Mouse (Mus musculus): ENCODE measurements around the gene Grin2c.

The Grin2c gene

DNA sequence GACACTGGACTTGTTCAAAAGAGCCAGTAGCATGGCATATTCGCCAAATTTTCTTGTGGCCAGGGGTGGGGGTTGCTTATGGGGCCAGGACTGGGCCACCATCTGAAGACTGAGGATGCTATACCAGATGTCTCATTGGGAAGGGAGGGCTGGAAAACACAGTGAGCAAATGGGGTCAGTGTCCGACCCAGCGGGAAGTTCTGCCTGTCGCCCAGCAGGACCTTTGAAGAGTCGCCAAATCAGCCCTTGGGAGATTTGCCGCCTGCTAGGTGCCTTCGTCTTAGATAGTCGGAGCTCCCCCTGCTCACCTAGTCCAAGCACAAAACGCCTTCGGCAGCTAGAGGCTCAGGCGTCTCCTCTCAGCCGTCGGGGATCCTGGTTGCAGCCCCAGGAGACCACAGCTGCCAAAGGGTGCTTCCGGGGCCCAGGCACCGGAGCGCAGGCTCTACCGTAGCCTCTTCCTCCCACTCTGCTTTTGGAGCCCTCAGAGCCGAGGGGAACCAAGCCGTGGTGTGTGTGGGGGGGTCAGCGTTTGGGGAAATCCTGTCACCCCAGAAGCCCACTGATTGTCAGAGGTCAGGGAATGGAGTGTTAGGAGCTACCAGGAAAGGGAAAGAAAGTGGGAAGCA is 1.2 kb downstream of the Grin2c start:
- no peak for DNase-seq (ENCODE audit: extremely low spot score, low spot score)

DNA sequence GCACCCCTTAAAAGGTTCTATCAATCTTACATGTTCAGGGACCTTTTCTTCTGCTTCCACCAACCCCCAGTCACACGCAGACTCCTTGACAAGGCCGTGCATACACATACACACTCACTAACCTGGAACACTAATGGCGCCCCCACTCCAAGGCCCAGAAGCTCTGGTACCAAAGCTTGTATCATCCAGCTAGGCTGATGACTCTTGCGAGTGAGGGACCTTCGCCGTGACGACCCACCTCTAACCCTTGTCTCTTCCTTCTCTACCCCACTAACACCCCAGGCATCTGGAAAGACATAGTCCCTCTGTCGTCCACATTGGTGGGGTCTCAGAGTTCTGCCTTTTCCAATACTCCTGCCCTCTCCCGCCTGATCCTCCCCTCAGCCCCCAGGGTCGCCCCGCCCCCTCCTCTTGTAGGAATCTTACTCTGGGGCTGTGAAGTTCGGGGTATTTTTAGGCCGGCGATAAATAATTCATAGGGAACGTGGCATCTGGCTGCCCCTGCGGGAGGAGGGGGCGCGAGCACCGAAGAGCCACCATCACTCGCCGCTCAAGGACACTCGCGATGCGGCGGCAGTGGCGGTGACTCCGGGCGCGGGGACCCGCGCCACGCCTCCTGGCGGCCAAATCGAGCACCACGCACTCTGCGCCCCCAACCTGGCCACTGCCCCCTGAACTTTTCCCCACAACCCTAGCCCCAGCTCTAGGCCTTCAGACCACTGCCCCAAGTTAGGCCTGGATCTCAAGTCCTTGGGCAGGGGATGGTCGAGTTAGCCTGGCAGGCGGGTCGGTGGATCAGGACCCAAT is 2.0 kb downstream of the Grin2c start:
- peak; percentile 61 for DNase-seq (ENCODE audit: extremely low spot score, low spot score)

DNA sequence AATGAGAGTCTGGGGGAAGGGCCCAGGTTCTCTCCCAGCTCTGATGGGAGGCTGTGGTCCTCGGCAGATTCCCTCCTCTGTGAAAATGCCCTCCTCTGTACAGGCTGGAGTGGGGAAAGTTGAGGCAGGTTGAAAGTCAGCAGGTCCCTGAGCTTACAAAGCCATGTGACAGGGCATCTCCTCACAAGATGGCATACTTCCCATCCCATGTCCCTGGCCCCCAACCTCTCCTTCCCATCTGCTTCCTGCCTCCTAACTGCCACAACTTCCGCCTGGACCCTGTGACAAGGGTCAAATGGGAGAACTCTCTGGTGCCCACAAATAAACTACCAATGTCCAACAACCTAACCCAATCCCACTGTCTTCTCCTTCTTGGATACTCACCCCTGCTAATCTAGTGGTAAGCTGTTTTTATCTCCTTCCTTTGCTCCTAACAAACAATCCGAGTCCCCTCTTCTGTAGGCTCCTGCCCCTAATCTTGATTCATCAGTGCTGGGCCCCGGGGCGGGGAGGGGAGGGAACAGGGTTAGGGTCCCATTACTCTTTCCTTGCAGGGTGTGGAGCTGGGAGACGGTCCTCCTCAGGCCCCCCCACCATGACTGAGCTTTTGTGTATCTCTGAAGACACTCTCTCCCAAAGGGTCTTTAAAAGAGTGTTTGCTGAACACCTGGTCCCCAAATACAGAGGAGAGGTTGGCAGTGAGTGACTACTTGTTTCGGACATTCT is 2.7 kb downstream of the Grin2c start:
- DNase-seq (ENCODE audit: extremely low spot score, low spot score): no peak

DNA sequence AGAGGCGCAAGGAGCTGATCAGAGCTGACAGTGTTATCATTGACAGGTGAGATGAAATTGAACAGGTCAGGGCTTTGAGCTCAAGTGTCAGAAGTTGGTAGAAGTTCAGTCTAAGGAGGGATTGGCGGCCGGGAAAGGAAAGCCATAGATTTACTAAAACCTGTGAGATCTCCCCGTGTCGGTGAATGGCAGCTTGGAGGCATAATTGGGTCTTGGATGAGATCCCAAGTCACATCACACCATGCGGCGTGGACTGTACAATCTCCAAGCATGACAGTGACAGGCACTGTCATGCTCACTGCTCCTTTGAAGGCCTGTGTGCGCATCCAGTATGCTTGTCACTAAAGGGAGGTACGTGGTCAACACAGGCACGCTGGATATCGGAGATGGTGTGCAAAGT is 4.1 kb downstream of the Grin2c start:
- DNase-seq (ENCODE audit: extremely low spot score, low spot score): no peak

DNA sequence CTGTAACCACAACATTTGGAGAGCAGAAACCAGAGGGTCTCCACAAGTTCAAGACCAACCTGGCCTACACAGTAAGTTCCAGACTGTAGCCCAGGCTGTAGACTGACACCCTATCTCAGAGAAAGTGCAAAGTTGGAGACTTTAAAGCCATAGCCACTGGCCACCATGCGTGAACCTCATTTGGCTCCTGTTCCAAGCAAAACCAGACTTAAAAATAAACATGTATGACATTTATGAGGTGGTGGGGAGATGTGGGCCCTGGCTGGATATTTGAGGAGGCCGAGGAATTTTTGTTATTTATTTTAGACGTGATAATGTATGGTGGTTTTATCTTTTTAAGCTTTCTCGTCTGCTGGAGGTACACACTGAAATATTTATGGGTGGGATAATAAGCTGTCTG is 7.9 kb downstream of the Grin2c start:
- DNase-seq (ENCODE audit: extremely low spot score, low spot score): no peak

DNA sequence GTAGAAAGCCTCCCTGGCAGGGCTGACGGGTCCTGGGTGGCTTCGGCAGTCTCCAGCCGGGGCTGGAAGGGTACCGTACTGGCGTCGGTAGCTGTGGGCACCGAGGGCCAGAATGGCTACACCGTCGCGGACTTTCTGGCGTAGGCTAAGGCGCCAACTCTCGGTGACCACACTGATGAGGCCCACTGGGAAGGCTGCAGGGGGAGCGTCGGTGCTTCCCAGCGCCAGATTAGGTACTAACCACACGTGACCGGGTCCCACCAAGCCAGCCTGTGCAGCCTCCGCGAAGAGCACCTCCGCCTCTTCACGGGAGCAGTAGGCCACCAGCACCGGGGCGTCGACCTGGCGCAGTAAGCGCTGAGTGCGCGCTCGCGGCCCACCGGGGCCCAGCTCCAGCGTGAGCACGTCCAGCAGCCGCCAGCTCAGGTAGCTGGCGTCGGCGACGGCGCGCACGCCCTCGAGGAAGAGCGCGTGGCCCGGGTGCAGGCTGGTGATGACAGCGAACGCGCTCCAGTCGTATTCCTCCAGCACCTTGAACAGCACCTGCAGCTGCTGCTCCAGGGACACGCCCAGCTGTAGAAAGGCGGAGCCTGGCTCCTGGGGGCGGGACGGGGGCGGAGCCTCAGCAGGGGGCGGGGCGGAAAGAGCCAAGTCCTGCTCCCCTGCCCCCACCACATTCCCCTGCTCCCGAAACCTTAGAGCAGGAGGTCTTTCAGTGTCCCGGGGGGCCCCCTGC is 9.1 kb downstream of the Grin2c start:
- no peak for DNase-seq (ENCODE audit: extremely low spot score, low spot score)

DNA sequence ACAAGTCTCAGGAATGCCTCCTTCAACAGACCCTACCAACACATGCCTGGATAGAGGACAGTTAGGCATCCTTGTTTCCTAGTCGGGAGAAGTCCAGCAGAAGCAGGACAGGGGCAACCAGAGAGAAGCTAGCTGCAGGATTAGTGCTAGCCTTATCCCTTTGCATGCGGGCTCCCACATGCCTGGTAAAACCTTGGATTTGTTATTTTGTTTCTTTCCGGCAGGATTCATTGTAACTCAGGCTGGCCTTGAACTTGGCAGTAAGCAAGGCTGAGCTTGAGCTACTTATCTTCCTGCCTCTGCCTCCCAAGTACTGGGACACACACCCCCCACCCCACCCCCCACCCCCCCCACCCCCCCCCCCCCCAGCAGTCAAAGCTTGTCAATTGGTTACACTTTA is 15.8 kb downstream of the Grin2c start:
- DNase-seq (ENCODE audit: extremely low spot score, low spot score): no peak

DNA sequence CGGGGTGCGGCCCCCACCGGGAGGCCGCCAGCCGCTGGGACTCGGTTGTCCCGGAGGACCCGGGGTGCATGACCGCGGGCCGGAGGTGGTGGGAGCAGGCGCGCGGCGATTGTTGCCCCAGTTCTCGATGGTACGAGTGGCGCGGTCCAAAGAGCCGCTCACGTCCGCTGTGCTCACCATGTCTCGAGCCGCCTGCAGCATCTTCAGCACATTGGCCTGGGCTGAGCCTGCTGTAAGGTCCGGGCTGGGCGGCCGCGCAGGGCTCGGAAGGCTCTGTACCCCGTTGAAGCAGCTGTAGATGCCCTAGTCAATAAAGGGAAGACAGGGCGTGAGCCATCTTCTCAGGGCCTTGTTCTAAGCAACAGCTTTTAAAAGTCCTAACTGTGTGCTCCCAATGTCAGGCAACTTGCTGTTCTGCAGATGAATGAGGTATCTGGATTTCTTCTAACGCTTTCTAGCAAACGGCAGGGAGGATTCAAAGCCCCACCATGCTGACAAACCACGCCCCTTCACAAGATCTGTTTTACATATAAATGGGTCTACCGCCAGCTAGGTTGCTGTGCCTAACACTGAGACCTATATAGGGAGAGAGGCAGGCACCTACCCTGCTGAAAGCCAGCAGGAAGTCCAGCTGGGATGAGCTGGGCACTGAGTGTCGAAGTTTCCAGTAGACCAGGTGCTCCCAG is 16.5 kb downstream of the Grin2c start:
- peak; percentile 49 for DNase-seq (ENCODE audit: extremely low spot score, low spot score)

DNA sequence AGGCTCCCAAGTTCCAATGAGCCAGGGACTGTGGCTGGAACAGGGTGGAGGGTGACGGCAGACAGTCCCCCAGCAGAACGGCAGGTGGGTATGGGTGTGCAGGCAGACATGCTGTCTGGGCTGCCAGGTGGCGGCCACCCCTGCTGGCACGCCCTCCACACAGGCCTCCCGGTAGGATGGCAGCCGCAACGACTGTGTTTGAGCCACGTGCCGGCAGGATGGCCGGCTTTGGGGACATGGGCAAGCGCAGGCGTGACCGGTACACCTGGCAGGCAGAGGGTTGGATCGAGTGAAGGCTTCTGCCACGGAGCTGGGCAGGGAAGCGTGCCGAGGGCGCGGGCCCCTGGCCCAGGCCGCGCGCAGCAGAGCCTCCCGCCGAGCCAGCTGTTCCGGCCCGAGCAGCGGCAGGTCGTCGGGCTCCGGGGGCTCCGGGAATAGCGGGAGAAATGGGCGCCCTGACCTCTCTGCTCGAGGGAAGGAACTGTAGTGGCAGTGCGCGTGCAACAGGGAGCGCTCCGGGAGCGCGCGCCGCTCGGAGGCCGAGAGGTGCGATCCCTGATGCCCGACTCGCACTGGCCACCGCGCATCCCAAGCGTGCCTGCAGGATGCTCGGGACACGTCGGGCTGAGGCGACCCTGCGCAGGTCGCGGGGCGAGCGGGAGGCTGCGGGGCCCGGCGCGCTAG is 17.2 kb downstream of the Grin2c start:
- peak; percentile 69 for DNase-seq (ENCODE audit: extremely low spot score, low spot score)

DNA sequence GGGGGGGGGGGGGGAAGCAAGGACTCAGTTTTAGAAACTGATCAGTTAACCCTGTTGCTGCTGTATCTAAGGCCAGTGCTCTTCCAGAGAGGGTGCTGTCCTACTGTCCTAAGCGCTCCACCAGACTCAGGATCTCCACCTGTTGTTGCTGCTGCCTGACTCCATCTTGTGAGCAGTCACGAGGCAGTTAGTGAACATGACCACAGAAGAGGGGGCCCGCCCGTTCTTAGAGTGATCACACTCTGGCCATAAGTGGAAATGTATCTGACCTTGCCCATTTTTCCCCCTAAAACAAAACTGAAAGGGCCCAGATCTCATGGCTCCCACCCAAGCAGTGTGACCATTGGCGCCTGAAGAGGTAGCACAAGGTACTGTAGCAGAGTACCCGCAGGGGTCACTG is 19.1 kb downstream of the Grin2c start:
- no peak for DNase-seq (ENCODE audit: extremely low spot score, low spot score)

DNA sequence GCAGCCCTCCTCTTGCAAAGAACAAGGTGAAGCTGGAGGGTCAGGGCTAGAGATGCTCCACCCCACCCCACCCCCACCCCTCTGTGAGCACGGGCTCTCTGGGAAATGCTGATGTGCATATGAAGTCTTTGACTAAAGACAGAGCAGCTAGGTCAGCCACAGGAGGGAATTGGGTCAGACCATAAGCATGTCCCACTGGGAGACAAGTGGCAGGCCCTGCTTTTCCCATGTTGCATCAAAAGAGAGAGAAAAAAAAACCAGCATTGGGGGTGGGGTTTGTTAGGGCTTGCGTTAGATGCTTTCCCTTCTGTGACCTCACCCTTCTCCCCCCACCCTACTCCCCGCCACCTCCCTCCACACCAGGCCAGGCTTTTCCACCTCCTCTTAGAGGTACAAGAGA is 19.8 kb downstream of the Grin2c start:
- no peak for DNase-seq (ENCODE audit: extremely low spot score, low spot score)

DNA sequence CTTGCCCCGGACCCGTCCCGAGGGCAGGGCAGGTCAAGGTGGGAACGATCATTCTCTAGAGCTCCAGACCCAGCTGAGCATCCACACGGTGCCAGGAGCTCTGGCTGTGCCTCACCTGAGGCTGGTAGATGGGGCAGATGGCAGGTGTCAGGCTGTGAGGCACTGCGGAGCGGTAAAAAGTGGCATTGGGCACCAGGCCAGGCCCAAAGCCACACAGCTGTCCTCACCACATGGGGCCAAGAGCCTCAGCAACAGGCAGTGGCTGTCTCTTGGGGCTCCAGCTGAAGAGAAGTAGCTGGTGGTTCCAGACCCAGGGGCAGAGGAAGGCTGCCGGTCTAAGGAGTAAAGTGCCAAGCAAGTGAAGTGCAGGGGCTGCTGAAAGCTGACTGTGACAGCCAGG is 20.7 kb downstream of the Grin2c start:
- no peak for DNase-seq (ENCODE audit: extremely low spot score, low spot score)

DNA sequence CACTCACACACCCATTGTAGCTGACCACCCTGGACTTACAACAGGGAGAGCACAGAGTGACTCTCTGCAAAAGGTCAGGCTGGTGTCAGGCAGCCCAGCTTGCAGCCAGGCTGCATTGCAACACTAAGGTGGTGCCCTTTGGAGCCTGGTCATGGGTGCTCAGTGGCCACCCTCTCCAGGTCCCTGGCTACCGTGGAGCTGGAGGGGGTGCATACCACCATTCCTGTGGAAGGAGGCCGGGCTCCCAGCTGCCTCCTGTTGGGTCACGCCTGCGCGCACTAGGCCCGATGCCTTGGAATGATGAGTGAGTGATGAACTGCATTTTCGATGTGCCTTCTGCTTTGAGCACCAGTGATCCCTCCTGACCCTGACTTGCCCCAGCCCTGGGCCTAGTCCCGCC is 22.2 kb downstream of the Grin2c start:
- DNase-seq (ENCODE audit: extremely low spot score, low spot score): no peak

DNA sequence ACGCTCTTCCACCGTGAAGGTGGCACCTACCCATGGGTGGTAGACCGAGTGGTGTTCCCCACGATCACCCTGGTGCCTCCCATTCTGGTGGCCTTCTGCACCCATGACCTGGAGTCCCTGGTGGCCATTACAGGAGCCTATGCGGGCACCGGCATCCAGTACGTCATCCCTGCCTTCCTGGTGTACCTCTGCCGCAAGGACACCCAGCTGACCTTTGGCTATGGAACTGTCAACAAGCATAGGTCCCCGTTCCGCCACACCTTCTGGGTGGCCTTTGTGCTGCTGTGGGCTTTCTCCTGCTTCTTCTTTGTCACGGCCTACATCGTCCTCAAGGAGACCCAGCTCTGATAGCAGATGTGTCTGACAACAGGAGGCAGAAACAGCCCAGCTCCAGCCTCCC is 23.3 kb downstream of the Grin2c start:
- DNase-seq (ENCODE audit: extremely low spot score, low spot score): no peak

DNA sequence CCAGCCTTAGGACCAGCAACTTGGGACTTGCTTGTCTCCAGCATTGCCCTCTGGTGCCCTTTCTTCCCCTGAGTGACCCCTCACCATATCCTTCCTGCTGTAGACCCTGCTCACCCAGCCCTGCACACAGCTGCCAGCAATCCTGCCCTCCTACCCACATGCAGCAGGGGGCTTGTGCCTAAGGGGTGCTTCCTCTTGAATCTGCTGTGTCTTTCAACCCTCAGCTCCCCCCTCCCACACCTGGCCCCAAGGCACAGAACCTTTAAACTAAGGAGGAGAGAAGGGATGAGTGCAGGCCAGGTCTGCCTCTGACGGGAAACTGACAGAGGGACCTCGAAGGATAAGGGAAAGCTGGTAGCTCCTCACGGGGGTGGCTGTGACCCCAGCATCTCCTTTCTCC is 24.3 kb downstream of the Grin2c start:
- DNase-seq (ENCODE audit: extremely low spot score, low spot score): no peak

DNA sequence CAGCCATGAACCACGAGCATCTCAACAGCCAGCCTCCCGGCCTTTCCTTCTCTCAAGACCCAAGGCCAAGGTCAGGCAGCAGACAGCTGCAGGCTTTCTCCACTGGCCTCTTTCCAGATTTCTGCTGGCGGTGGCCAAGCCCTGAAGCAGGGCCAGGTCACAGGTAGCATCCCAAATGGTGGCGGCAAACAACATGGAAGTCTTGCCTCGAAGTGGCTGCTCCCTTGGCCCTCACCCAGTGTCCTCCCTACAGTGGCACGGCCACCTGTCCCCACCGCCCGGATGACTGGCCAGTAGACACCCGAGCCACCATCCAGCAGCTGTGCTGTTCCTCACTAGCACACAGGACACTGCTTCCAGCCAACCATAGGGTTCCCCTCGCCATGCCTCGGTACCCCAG is 25.6 kb downstream of the Grin2c start:
- DNase-seq (ENCODE audit: extremely low spot score, low spot score): no peak

DNA sequence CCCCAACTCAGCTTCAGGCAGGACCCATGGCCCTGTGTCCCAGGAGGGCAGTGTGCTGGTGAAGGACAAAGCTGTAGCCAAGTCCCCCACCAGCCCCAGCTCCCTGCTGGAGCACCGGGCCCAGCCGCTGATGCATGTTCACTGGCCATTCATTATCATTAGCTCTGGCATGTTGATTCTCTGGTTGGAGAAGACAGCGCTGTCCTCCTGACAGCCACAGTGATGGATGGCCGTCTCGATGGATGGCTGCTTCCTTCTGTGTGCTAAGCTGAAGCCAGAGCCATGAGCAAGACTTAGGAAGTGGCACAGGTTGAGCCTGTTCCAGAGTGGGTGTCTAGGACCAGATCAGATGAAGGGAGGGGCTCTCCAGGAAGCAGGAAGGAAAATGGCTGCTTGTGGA is 30.5 kb downstream of the Grin2c start:
- peak; percentile 59 for DNase-seq (ENCODE audit: extremely low spot score, low spot score)

DNA sequence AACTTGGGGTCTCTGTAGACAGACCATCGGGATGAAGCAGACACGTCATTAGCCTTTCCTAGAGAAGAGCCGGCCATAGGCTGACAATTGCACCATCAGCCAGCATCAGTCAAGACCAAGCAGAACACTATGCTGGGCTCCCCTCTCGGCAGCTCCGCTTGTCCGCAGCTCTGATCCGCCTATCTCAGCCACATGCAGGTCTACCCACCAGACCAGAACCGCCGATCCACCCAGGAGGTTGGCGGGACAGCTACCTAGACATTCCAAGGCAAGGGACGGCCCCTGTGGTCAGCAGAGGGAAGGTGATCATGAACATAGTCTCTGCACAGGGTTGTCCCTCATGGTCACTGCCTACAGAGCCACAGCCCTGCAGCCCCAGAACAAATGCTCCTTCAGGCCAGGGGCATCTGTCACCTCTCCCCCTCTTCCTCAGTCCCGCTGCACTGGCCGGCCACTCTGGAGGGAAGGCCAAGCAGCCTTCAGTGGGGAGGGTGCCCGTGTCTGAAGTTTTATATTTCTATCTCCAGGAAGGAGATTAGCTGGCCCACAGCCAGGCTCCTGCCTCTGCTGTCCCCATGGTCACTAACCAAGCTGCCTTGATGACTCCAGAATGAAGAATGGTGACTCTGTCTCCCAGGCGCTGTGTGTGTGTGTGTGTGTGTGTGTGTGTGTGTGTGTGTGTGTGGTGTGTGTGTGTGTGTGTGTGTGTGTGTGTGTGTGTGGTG is 32.6 kb downstream of the Grin2c start:
- no peak for DNase-seq (ENCODE audit: extremely low spot score, low spot score)

DNA sequence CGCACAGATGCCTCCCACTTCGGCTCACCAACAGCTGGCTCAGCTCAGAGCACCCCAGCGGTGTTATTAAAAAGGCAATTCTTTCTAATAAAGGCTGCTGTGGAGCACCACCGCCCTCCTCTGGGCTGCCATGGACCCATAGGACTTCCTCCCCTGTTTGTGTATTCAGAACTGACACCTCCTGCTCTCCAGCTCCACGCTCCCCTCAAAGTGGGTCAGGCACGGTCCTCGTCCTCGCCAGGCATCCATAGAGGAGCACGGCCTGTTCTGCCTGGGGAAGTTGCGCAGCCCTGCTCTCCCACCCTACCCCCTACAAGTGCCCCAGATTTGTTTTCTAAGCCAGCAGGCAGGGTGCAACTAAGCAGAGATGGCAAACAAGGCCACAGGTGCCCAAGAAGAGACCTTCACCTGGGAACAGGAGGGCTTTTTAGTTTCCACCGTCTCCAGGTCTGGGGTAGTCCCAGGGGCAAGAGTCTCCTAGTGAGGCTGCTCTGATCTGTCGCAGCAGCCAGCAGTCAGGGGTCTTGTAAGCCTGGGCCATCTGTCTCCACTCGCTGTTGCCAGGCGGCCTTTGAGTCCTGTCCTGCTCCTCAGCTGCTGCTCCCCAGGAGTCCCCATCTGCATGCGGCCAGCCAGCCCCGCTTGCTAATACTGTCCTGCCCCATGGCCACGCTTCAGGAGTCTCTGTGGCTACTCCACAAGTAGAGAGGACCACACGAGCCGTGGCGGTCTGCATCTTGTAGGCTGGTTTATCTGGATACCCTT is 33.3 kb downstream of the Grin2c start:
- no peak for DNase-seq (ENCODE audit: extremely low spot score, low spot score)

Measured in neural tube, embryonic 10.5 days (tissue).